Mouse (Mus musculus) lung, embryonic 14.5 days (tissue): ENCODE results near the gene Copz2. TPM values are rescaled to one million over a fixed set of nuclear protein-coding genes. Genes with fewer than 3 reads are reported as not detected.
A peak's percentile ranks its signal among the peaks of the same experiment; 100 is the strongest.

Experiments
- ATAC-seq: fragments of 200-750 bp; cut with Nextera tagmentation; 2 replicates; pipeline ENCODE4 v1.8.0; 2017; ENCODE audit warnings: mild to moderate bottlenecking, moderate TSS enrichment, moderate library complexity; ENCODE audit not compliant: insufficient read depth
- DNase-seq: peaks from one replicate; pipeline ENCODE4 v3.0.0-alpha.2; 2015
- H3K27ac ChIP-seq: fragments of 300-500 bp; sonication (generic); 2 replicates; pipeline ENCODE4 v1.5.1; 2014; ENCODE audit warnings: low read depth, mild to moderate bottlenecking, moderate library complexity
- H3K27me3 ChIP-seq: fragments of 300-500 bp; sonication (generic); 2 replicates; pipeline ENCODE4 v1.6.1; 2014; ENCODE audit warnings: low read length, control low read depth; ENCODE audit not compliant: insufficient read depth
- H3K36me3 ChIP-seq: fragments of 300-500 bp; sonication (generic); 2 replicates; pipeline ENCODE4 v1.6.1; 2014; ENCODE audit warnings: control low read depth; ENCODE audit not compliant: insufficient read depth
- H3K4me1 ChIP-seq: fragments of 300-500 bp; sonication (generic); 2 replicates; pipeline ENCODE4 v1.6.1; 2014; ENCODE audit warnings: antibody characterized with exemption, control low read depth; ENCODE audit not compliant: insufficient read depth
- H3K4me2 ChIP-seq: fragments of 300-500 bp; sonication (generic); 2 replicates; pipeline ENCODE4 v1.6.1; 2014; ENCODE audit warnings: mild to moderate bottlenecking
- H3K4me3 ChIP-seq: fragments of 300-500 bp; sonication (generic); 2 replicates; pipeline ENCODE4 v1.5.1; 2014; ENCODE audit warnings: low read depth, low read length
- H3K9ac ChIP-seq: fragments of 300-500 bp; sonication (generic); 2 replicates; pipeline ENCODE4 v1.6.1; 2014
- H3K9me3 ChIP-seq: fragments of 300-500 bp; sonication (generic); 2 replicates; pipeline ENCODE4 v1.6.1; 2016; ENCODE audit warnings: low read depth, low read length, control low read depth
- CTCF ChIP-seq: IDR thresholded peaks from 2 replicates; pipeline ENCODE4 v1.5.1; 2016; ENCODE audit warnings: antibody characterized with exemption, low read depth
- WGBS: fragments of 180-500 bp; shearing (Covaris S2); extraction: QIAGEN DNeasy Blood & Tissue Kit; methylation state at CpG from one replicate; pipeline ENCODE4 v1.1.7; 2014; 5-methylcytosine and 5-hydroxymethylcytosine counted together
- microRNA counts: library from miRNA; unstranded; fragments of <30 nt; microRNA quantifications from one replicate; lab custom pipeline; 2016
- microRNA-seq: library from miRNA; unstranded; fragments of <30 nt; microRNA quantifications from one replicate; pipeline ENCODE4, GENCODE M21; 2016; ENCODE audit warnings: borderline number of aligned reads
- polyA plus RNA-seq: library from polyadenylated mRNA; unstranded; fragments of >200 nt; fragmentation: Nextera tagmentation; extraction: Ambion mirVana; gene quantifications from 2 replicates; pipeline ENCODE4 v1.2.1, GENCODE M21; 2014

Gene Copz2
- polyA plus RNA-seq, 1 experiment from 2014 or later = 144 TPM

DNA sequence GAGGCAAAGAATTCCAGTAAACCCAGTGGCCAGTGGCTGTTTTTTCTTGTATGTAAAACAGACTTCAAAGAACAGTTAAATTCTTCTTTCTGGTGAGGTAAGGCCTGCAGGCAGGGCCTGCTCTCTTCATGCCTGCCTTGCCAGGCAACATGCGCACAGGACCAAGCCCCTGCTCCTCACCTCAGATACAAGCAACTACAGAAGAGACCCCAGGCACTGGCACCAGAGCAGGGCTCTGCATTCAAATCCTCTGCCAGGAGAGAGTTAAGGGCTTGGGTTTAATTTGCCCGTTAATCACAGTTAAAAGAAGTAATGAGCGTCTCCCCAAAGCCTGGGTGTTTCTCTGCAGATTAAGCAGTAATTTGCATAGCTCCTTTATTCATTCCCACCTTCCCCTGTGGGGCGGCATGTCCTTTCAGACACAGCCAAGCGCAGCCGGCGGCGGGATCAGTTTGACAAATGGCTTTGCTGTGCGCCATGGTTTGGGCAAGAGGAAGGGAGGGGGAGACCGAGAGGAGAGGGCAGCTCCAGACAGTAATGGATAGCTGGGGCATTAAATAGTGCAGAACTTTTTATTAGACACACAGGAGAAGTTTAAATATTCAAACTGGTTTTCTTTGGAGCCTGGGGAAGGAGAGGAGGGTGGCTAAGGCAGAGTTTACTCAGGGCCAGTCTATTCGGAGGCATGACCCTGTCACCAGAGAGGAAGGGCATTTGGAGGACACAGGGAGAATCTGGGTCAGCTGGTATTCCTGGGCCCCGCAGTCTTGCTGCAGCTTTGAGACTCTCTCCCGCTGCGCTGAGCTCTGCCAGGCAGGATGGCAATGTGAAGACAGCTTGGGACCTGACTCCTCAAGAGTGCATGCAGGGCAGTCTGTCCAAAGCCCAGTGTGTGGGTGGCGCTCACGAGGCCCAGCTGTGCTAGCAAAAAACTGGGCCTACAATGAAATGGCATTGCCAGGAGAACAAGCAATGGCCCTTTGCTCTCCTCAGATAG, 53.3 kb downstream of the Copz2 start:
- no peaks in the 10 kb centered on the region for H3K9me3 ChIP-seq
- TF ChIP-seq CTCF = no peak
- H3K27me3 ChIP-seq = no peaks in the 10 kb centered on the region
- no peak overlapping the region for H3K4me3 ChIP-seq
- H3K4me1 ChIP-seq = peaks cover 11% of the 10 kb centered on the region
- peak overlapping the region; percentile 50 for H3K27ac ChIP-seq
- no peak overlapping the region for H3K9ac ChIP-seq
- ATAC-seq = peak; percentile 39; the same call in 1 of the 2 replicates
- H3K36me3 ChIP-seq = peaks cover 7% of the 10 kb centered on the region
- DNase-seq = peak; percentile 55
- 18% methylated on average over 16 of the region's 16 CpGs for WGBS
- no peak overlapping the region for H3K4me2 ChIP-seq

GRCm38 (mm10) chr11:96906431-96907161, 56.9 kb downstream of the Copz2 start:
- Histone ChIP-seq H3K4me2 (no peak overlapping the region), H3K9ac (peak overlapping the region; percentile 16; the same call in 1 of the 2 replicates), H3K27me3 (0 out of 2 replicates have a peak, but pooled peaks cover 3% of the 10 kb centered on the region), H3K36me3 (peaks cover 37% of the 10 kb centered on the region), H3K9me3 (no peaks in the 10 kb centered on the region), H3K4me3 (no peak overlapping the region), H3K27ac (peak overlapping the region; percentile 54; the same call in 1 of the 2 replicates), H3K4me1 (peaks cover 11% of the 10 kb centered on the region)
- 19% methylated on average over 15 of the region's 15 CpGs for WGBS
- TF ChIP-seq CTCF = no peak
- DNase-seq (peak; percentile 47), ATAC-seq (0 out of 2 replicates have a peak, but pooled peaks have one; percentile 21)

DNA sequence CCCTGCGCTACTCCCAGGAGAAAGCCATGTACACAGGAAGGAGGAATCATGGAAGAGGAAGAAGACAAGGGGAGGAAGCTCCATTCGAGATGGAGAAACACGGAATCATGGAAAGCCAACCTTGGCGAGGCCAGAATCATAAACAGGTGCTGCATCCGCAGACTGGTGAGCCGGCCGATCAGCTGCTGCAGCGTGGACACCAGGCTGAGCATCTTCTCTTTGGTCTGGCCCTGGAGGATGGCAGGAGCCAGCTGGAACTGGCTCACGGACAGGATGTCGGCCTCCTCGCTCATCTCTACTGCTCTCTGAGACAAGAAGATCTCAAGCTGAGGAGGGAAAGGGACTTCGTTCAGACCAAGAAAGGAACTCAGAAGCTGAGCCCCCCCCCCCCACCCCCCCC, 58.9 kb downstream of the Copz2 start:
- H3K9ac ChIP-seq = no peak overlapping the region
- no peaks in the 10 kb centered on the region for H3K9me3 ChIP-seq
- ATAC-seq (no peak), DNase-seq (no peak)
- peaks cover 41% of the 10 kb centered on the region for H3K36me3 ChIP-seq
- peaks cover 3% of the 10 kb centered on the region; the same call in 1 of the 2 replicates for H3K4me1 ChIP-seq
- no peak for TF ChIP-seq CTCF
- H3K4me2 ChIP-seq = no peak overlapping the region
- 86% methylated on average over 12 of the region's 12 CpGs for WGBS
- 0 out of 2 replicates have a peak, but pooled peaks cover 3% of the 10 kb centered on the region for H3K27me3 ChIP-seq
- no peak overlapping the region for H3K4me3 ChIP-seq
- no peak overlapping the region for H3K27ac ChIP-seq

- no peak overlapping the region for H3K9ac ChIP-seq
- H3K27ac ChIP-seq = no peak overlapping the region
- 22% methylated on average over 7 of the region's 7 CpGs for WGBS
- ATAC-seq = peak; percentile 54
- 0 out of 2 replicates have a peak, but pooled peaks cover 3% of the 10 kb centered on the region for H3K27me3 ChIP-seq
- H3K4me2 ChIP-seq = no peak overlapping the region
- H3K9me3 ChIP-seq = no peaks in the 10 kb centered on the region
- DNase-seq = peak; percentile 93
- peak; percentile 88 for TF ChIP-seq CTCF
- 0 out of 2 replicates have a peak, but pooled peaks cover 3% of the 10 kb centered on the region for H3K4me1 ChIP-seq
- H3K4me3 ChIP-seq = no peak overlapping the region
- H3K36me3 ChIP-seq = peaks cover 43% of the 10 kb centered on the region
Measured at GRCm38 (mm10) chr11:96910003-96910402, 60.3 kb downstream of the Copz2 start.

MicroRNA genes within 50 kb of the gene (microRNA counts, 519-probe panel; counts per million panel counts)
- 4,265 counts per million, percentile 87 among the panel's probes with 10 or more counts for microRNA mmu-miR-152 (lab: Ali Mortazavi, UCI)

Small RNAs within 50 kb of the gene (microRNA-seq; reads per million reads assigned to microRNA genes)
- 356 reads per million, percentile 61 among the genes with 10 or more reads in this experiment for gene Mir152

Other genes with a start within 250 kb of the Copz2 start
- 10.3 and 15.7 TPM in 2 replicates for gene Snx11, start 72.3 kb upstream of the Copz2 start, polyA plus RNA-seq
- gene Cbx1, start 60.7 kb upstream of the Copz2 start, polyA plus RNA-seq = 103 and 112 TPM in 2 replicates
- gene Nfe2l1, start 19.9 kb upstream of the Copz2 start, polyA plus RNA-seq = 34.6 and 39.5 TPM in 2 replicates
- 61.8 and 63.8 TPM in 2 replicates for gene Cdk5rap3, start 66.6 kb downstream of the Copz2 start, polyA plus RNA-seq
- gene Prr15l, start 78.2 kb downstream of the Copz2 start, polyA plus RNA-seq = 24.1 and 30.8 TPM in 2 replicates
- gene Pnpo, start 94.1 kb downstream of the Copz2 start, polyA plus RNA-seq = 18.4 and 19.5 TPM in 2 replicates
- gene Sp2, start 133.1 kb downstream of the Copz2 start, polyA plus RNA-seq = 22.3 and 23.7 TPM in 2 replicates
- 0.22 and 0.43 TPM in 2 replicates for gene Sp6, start 163.5 kb downstream of the Copz2 start, polyA plus RNA-seq
- gene Scrn2, start 180.1 kb downstream of the Copz2 start, polyA plus RNA-seq = 24.5 and 30.2 TPM in 2 replicates
- 1.1 and 1.5 TPM in 2 replicates for gene Lrrc46, start 191.5 kb downstream of the Copz2 start, polyA plus RNA-seq
- gene Mrpl10, start 191.7 kb downstream of the Copz2 start, polyA plus RNA-seq = 84.5 and 85.5 TPM in 2 replicates
- 6.3 and 12.8 TPM in 2 replicates for gene Osbpl7, start 200.8 kb downstream of the Copz2 start, polyA plus RNA-seq